Mouse (Mus musculus): ENCODE data around the gene Birc2. TPM values are rescaled to one million over a fixed set of nuclear protein-coding genes. Genes with fewer than 3 reads are reported as not detected.

Birc2 gene
- polyA plus RNA-seq (2015; fragmentation: Nextera tagmentation; extraction: Ambion mirVana), result 26.9 and 27.6 TPM in 2 replicates

DNA sequence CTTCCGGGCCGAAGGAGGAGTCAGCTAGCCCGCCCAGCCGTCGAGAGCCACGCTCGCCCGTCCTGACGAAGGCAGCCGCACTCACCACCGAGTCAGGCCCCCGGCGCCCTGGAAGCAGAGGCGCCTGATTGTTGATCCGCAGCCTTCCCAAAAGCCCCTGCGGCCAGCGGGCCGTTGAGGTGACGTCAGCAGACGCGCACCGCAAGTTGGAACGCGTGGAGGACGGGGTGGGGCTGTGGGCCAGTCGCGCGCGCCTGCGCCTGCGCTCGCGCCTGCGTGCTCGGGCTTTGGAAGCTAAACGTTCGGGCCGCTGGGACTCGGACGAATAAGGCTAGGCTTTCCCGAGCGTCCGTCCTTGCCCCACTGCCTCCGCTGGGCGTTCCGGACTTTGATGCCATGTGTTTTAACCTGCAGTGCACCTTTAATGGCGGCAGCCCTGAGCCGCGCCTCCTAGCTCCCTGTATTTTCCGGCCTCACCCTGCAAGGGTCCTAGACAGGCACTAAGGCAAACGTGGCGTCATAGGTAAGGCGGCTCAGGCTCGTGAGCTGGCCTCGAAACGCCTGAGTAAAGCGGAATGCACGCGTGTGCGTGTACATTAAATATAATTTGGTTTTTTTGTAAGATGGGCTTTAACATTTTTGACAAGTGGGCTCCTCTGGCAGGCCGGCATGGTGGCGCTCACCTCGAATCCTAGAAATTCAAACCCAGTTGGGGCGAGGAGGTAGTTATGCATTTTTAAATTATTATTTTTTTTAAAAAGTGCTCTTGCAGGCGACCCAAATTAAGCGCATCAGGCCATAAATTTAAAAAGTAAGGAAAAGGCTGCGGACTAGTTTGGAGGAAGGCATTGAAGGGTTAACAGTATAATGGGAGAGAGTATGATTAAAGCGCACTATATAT lies at the start of gene Birc2:
Birc2 (minus strand) TSS at position 160 of the 901 bp plus-strand sequence.
- peak; percentile 99 for ATAC-seq
- Histone ChIP-seq H3K27ac (ENCODE audit: low read length) (peak within 1 kb of the TSS; percentile 99), H3K4me1 (ENCODE audit: control insufficient read depth, insufficient read depth, low read length) (peaks cover 9% of the 10 kb centered on the region), H3K4me2 (ENCODE audit: low read depth, low read length) (peak within 1 kb of the TSS; percentile 62), H3K9me3 (ENCODE audit: control insufficient read depth, low read length) (no peaks in the 10 kb centered on the region), H3K4me3 (ENCODE audit: low read length) (peak within 1 kb of the TSS; percentile 61), H3K27me3 (replicated peaks; ENCODE audit: control insufficient read depth, insufficient read depth, low read length) (no peaks in the 10 kb centered on the region), H3K9ac (ENCODE audit: low read depth, low read length) (peak within 1 kb of the TSS; percentile 78), H3K36me3 (ENCODE audit: control insufficient read depth, insufficient read depth, low read length) (no peaks in the 10 kb centered on the region; the same call in 1 of the 2 replicates)
- WGBS, result under 1% methylated on average over 66 of the region's 68 CpGs

DNA sequence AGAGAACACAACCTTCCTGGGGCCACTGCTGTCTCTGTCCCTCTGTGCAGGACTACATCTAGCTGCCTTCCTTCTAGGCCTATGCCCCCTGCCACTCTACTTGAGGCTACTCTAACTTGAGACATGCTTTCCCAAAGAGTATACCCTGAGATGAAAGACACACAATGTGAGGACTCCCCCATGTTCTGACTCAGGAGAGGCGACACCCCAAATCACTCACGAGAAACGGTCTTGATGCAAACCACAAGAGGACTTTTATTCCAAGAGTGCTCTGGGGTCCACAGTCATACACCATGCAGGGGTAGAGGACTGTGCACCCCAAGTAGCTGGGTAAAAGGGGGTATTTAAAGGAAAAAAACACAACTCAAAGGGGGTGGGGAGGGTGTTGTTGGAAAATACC lies 47.5 kb upstream of the Birc2 start:
- Histone ChIP-seq H3K27ac (ENCODE audit: low read length) (no peak overlapping the region), H3K4me2 (ENCODE audit: low read depth, low read length) (no peak overlapping the region), H3K9me3 (ENCODE audit: control insufficient read depth, low read length) (peaks cover 9% of the 10 kb centered on the region; the same call in 1 of the 2 replicates), H3K4me1 (ENCODE audit: control insufficient read depth, insufficient read depth, low read length) (no peaks in the 10 kb centered on the region), H3K4me3 (ENCODE audit: low read length) (no peak overlapping the region), H3K36me3 (ENCODE audit: control insufficient read depth, insufficient read depth, low read length) (no peaks in the 10 kb centered on the region), H3K9ac (ENCODE audit: low read depth, low read length) (no peak overlapping the region), H3K27me3 (replicated peaks; ENCODE audit: control insufficient read depth, insufficient read depth, low read length) (no peaks in the 10 kb centered on the region)
- ATAC-seq, result no peak
- WGBS, result 97% methylated on average over 3 of the region's 3 CpGs

DNA sequence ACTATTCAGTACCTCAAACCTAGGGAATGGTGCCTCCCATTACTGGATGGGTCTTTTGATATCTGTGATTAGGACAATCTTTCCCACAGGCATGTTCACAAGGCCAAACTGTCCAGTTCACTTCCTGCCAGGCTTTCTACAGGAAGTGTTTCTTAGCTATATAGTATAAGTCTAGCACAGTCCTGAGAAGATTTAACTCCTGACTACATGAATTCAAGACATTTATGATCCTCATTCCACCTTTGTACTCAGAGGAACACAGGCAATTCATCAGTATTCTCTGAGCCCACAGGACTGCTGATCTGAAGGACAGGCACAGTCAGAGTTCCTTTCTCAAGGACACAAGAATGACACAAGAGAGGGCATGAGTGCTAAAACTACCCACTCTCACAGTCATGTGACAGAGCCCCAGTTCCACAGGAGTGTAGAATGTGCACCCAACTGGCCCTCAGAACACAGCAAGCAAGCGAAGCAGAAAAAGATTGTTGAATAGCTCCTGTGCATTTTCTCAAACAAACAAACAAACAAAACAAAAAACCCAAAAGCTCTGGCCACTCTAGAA lies 45.5 kb upstream of the Birc2 start:
- no peak overlapping the region for H3K9ac ChIP-seq (ENCODE audit: low read depth, low read length)
- H3K4me3 ChIP-seq (ENCODE audit: low read length), result no peak overlapping the region
- H3K9me3 ChIP-seq (ENCODE audit: control insufficient read depth, low read length), result peaks cover 9% of the 10 kb centered on the region; the same call in 1 of the 2 replicates
- H3K36me3 ChIP-seq (ENCODE audit: control insufficient read depth, insufficient read depth, low read length), result no peaks in the 10 kb centered on the region
- no peak overlapping the region for H3K27ac ChIP-seq (ENCODE audit: low read length)
- ATAC-seq, result peak; percentile 23; the same call in 1 of the 2 replicates
- 100% methylated on average over 1 of the region's 1 CpGs for WGBS
- no peak overlapping the region for H3K4me2 ChIP-seq (ENCODE audit: low read depth, low read length)
- H3K4me1 ChIP-seq (ENCODE audit: control insufficient read depth, insufficient read depth, low read length), result no peaks in the 10 kb centered on the region
- no peaks in the 10 kb centered on the region for H3K27me3 ChIP-seq (replicated peaks; ENCODE audit: control insufficient read depth, insufficient read depth, low read length)

DNA sequence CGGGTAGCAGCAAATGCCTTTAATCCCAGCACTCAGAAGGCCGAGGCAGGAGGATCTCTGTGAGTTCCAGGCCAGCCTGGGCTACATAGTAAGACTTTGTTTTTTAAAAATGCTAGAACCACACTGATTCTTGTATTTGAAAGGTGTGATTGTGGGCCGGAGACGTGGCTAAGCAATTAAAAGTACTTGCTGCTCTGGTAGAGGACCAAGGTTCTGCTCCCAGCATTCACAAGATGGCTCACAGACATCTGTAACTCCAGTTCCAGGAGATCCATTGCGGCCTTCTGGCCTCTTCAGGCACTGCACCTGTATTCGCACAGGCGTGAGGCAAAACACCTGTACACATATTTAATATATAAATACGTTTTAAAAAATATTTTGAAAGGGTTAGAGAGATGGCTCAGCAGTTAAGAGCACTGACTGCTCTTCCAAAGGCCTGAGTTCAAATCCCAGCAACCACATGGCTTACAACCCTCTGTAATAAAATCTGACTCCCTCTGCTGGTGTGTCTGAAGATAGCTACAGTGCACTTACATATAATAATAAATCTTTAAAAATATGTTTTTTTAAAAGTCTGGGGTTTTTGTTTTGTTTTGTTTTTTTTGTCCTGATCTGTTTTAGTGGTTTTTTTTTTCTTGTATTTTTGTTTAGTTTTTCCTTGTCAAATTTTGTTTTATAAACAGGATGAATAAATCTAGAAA lies 36.8 kb upstream of the Birc2 start:
- Histone ChIP-seq H3K9ac (ENCODE audit: low read depth, low read length) (no peak overlapping the region), H3K36me3 (ENCODE audit: control insufficient read depth, insufficient read depth, low read length) (no peaks in the 10 kb centered on the region), H3K4me3 (ENCODE audit: low read length) (no peak overlapping the region), H3K27ac (ENCODE audit: low read length) (peak overlapping the region; percentile 87), H3K4me1 (ENCODE audit: control insufficient read depth, insufficient read depth, low read length) (0 out of 2 replicates have a peak, but pooled peaks cover 8% of the 10 kb centered on the region), H3K27me3 (replicated peaks; ENCODE audit: control insufficient read depth, insufficient read depth, low read length) (no peaks in the 10 kb centered on the region), H3K4me2 (ENCODE audit: low read depth, low read length) (peak overlapping the region; percentile 80), H3K9me3 (ENCODE audit: control insufficient read depth, low read length) (no peaks in the 10 kb centered on the region)
- WGBS, result 92% methylated on average over 8 of the region's 8 CpGs
- ATAC-seq, result no peak

DNA sequence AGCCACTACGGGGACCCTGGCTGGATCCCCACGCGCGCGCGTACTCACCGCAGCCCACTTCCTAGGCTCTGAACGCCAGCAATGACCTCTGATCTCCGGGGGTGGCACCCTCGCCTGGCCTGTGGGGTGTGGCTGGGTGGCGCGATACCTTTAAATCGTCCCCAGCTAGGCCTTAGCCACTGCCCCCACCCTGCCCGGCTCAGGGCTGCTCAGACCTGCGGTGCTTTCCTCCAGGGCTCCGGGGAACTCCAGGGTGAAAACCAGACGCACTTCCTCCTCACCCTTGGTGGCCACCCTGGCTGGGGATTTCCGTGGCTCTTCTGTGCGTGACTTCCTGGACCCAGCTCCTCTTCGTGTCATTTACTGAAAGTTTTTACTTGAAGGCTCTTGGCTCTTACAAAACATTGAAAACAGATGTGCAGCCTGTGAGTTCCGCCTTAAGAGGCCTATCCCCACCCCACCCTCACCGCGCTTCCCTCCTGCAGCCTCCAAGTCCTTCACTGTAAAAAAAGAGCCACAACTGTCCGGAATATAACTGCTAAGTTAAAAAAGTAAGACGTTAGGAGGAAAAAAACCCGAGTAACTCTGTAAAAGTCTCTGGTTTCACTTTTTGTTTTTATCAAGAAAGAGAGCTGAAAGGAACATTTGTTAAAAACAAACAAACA lies 36.0 kb upstream of the Birc2 start, which contains the start of gene Birc3:
Birc3 (minus strand) TSS at position 412 of the 665 bp plus-strand sequence.
- peak within 1 kb of the TSS; percentile 80 for H3K4me2 ChIP-seq (ENCODE audit: low read depth, low read length)
- H3K9ac ChIP-seq (ENCODE audit: low read depth, low read length), result peak within 1 kb of the TSS; percentile 85
- H3K36me3 ChIP-seq (ENCODE audit: control insufficient read depth, insufficient read depth, low read length), result no peaks in the 10 kb centered on the region
- no peaks in the 10 kb centered on the region for H3K27me3 ChIP-seq (replicated peaks; ENCODE audit: control insufficient read depth, insufficient read depth, low read length)
- peak within 1 kb of the TSS; percentile 87 for H3K27ac ChIP-seq (ENCODE audit: low read length)
- H3K4me1 ChIP-seq (ENCODE audit: control insufficient read depth, insufficient read depth, low read length), result 0 out of 2 replicates have a peak, but pooled peaks cover 8% of the 10 kb centered on the region
- peak within 1 kb of the TSS; percentile 65 for H3K4me3 ChIP-seq (ENCODE audit: low read length)
- ATAC-seq, result peak; percentile 99
- WGBS, result 4% methylated on average over 26 of the region's 26 CpGs
- no peaks in the 10 kb centered on the region for H3K9me3 ChIP-seq (ENCODE audit: control insufficient read depth, low read length)

DNA sequence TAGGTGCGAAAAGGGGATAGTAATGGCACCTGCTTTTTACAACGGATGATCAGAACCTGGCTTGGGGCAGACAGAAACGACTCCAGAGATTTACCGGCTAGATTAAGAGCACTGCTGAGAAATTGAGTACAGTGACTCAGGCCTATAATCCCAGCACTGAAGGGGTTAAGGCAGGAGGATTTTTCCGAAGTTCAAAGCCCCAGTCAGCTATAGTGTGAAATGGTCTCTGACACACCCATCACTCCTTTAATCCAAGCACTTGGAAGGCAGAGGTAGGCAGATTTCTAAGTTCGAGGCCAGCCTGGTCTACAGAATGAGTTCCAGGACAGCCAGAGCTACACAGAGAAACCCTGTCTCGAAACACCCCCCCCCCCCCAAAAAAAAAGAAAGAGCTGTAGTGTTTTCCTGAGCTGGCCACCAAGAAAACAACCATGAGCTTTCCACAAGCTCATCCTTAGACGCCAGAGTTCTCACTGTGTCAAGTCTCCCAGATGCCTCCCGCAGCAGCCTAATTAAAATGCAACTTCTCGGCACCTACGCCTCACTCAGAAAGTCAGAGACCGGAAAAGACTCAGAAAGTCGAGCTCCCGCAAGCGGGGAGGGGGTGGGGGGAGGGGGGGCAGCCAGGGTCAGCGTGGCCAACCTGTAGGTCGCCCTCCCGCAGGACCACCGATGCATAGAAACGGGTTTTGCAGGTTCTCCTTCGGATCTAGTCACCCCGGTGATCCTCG lies 35.3 kb upstream of the Birc2 start:
- Histone ChIP-seq H3K4me2 (ENCODE audit: low read depth, low read length) (peak overlapping the region; percentile 80), H3K36me3 (ENCODE audit: control insufficient read depth, insufficient read depth, low read length) (peaks cover 6% of the 10 kb centered on the region), H3K9ac (ENCODE audit: low read depth, low read length) (peak overlapping the region; percentile 85), H3K27ac (ENCODE audit: low read length) (peak overlapping the region; percentile 87), H3K4me1 (ENCODE audit: control insufficient read depth, insufficient read depth, low read length) (0 out of 2 replicates have a peak, but pooled peaks cover 8% of the 10 kb centered on the region), H3K4me3 (ENCODE audit: low read length) (peak overlapping the region; percentile 65), H3K9me3 (ENCODE audit: control insufficient read depth, low read length) (no peaks in the 10 kb centered on the region), H3K27me3 (replicated peaks; ENCODE audit: control insufficient read depth, insufficient read depth, low read length) (no peaks in the 10 kb centered on the region)
- ATAC-seq, result peak; percentile 47
- WGBS, result 16% methylated on average over 23 of the region's 23 CpGs

DNA sequence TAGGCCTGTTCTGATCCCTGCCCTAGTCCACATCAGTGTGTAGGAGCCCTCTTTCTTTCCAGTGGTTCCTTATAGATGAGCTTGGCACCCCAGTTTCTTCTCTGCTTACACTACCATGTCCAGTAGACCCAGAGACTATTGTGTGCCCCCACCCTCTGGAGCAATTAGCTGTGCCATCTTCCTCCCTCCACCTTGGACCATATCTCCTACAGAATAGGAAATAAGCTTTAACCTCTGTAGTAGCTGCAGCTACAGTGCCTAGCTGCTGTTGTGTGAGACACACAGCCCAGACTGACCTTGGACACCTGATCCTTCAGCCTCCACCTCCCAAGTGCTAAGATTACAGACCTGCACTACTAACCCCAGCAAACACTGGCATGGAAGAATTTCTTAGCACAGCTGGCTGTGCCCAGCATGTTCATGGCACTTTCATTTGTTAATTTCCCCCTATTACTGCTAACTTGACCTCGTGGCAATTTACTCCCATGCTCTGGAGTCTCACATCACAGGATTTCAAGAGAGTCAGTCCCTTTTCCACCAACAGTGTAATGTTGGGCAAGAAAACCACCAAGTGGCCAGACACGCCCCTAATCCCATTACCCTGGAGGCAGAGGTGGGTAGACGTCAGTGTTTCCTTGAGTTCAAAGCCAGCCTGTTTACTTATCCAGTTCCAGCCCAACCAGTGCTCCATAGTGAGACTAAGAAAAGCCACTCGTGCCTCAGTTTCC lies 34.6 kb upstream of the Birc2 start:
- Histone ChIP-seq H3K27me3 (replicated peaks; ENCODE audit: control insufficient read depth, insufficient read depth, low read length) (no peaks in the 10 kb centered on the region), H3K36me3 (ENCODE audit: control insufficient read depth, insufficient read depth, low read length) (peaks cover 6% of the 10 kb centered on the region), H3K4me3 (ENCODE audit: low read length) (peak overlapping the region; percentile 65), H3K4me2 (ENCODE audit: low read depth, low read length) (peak overlapping the region; percentile 80), H3K9me3 (ENCODE audit: control insufficient read depth, low read length) (no peaks in the 10 kb centered on the region), H3K4me1 (ENCODE audit: control insufficient read depth, insufficient read depth, low read length) (0 out of 2 replicates have a peak, but pooled peaks cover 8% of the 10 kb centered on the region), H3K27ac (ENCODE audit: low read length) (peak overlapping the region; percentile 71), H3K9ac (ENCODE audit: low read depth, low read length) (no peak overlapping the region; the same call in 1 of the 2 replicates)
- ATAC-seq, result peak; percentile 43
- WGBS, result 63% methylated on average over 4 of the region's 4 CpGs

Measured in intestine, embryonic 16.5 days (tissue).